Mouse (Mus musculus) adrenal gland, postnatal 14 days (tissue): ENCODE measurements around the gene Pex5l. TPM values are rescaled to one million over a fixed set of nuclear protein-coding genes. Genes with fewer than 3 reads are reported as not detected.

ENCODE experiments used
- DNase-seq: peaks from one replicate; pipeline ENCODE4 v3.0.0; 2021; ENCODE audit warnings: mixed read lengths
- total RNA-seq: library from RNA; stranded (reverse); gene quantifications from 2 replicates; pipeline ENCODE4 v1.2.3, GENCODE M21; 2021

The Pex5l gene
- total RNA-seq, 1 experiment from 2014 or later = 3.9 TPM

DNA sequence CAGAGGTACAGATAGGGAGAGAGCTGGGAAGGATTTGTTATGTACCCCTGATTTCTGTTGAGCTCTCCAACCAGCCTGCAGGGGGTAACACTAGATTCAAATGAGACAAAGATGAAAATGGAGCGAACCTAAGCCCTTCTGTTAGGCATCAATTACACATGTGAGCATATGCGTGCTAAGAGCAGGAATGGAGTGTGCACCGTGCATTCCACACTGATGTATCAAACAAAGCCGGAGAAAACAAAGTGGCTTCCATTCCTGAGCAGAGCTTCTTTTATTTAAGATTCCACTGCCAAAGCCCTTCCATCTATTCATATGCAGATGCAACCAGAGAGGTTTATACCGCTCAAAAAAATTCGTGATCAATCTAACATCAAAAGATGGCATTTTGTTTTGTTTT is 79.5 kb downstream of the Pex5l start:
- DNase-seq = no peak

DNA sequence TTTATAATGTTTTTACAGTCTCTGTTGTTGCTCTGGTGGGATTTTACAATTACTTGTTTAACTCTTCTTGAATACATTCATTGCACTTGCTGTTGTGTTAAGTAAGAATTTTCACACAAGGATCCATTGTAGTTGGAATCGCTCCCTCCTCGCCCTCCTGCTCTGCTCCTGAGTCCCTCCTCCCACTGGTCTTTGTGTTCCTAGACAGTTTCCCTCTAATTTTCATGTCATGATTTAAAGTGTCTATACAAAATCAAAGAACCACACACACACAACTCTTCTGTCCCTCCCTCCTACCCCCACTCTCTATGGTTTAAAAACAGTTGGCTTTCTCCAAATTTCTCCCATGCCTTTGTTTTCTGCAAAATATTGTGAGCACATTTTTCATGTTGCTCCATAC is 81.6 kb downstream of the Pex5l start:
- no peak for DNase-seq

DNA sequence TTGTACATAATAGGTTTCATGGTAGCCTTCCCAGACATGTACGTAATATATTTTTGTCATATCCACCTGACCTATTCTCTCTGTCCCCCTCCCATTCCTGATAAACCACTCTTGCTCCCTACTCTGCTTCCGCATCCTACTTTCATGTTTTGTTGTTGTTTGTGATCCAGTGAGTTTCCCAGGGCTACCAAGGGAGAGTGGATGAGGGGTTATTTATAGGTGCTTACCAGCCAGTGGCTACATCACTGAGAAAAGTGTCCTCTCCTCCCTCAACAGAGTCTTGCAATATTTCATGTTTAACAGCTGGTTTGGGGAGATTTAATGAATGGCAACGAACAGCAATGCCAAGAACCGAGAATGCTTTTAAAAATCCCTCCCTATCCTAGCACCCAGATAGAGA is 82.0 kb downstream of the Pex5l start:
- DNase-seq = no peak

DNA sequence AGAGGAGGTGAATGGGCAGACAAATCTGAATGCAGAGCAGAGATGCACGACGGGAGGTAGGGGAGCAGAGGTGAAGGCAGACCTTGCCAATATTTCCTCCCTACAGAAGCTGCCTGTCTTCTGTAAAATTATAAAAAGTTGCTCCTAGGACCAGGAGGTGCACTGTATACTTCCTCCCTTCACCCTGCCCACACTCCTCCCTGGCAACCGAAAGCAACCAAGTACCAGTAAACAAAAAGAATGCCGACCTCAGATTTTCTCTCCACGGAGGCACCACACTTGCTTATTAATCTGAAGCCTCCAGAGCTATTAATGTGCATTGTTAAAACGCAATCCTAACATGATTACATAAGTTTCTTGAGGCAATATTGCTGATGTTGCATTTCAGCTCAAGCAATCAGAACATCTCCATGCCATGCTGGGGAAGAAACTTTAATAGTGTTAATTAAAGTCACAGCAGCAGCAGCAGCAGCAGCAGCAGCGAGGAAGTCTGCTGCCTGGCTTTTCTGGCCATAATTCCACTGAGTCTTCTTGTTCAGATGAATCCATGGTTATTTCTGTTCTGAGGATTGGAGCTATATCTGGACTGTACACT is 82.6 kb downstream of the Pex5l start:
- no peak for DNase-seq

DNA sequence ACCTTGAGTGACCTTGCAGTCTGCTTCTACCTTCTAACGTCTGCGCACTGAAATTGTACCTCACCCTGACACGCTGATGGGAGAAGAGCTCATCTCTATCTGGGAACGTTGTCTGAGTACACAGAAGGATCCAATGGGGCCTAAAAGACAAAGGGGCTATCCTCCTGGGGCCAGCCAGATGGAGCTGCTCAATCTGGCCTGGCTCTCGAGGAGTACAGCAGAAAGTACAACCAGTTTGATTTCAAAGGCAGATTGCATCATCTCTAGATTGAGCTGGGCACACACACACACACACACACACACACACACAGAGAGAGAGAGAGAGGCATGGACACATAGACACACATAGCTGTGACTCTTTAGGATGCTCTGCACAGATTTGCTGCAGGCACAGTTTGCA is 94.7 kb downstream of the Pex5l start:
- DNase-seq = no peak

DNA sequence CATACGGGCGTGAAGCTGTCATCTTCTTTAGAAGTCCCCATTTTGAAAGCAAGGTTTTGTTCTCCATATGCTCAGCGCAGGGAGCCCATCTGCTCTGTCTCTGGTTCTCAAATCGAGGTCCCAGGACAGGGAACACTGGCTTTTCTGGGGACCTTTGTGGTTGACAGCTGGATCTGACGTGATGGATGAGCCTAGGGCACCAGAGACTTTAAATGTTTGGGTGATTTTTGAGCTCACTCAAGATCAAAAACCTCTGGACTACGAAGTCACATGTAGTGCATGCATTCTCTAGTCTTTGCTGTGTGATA is 98.3 kb downstream of the Pex5l start:
- DNase-seq = no peak

DNA sequence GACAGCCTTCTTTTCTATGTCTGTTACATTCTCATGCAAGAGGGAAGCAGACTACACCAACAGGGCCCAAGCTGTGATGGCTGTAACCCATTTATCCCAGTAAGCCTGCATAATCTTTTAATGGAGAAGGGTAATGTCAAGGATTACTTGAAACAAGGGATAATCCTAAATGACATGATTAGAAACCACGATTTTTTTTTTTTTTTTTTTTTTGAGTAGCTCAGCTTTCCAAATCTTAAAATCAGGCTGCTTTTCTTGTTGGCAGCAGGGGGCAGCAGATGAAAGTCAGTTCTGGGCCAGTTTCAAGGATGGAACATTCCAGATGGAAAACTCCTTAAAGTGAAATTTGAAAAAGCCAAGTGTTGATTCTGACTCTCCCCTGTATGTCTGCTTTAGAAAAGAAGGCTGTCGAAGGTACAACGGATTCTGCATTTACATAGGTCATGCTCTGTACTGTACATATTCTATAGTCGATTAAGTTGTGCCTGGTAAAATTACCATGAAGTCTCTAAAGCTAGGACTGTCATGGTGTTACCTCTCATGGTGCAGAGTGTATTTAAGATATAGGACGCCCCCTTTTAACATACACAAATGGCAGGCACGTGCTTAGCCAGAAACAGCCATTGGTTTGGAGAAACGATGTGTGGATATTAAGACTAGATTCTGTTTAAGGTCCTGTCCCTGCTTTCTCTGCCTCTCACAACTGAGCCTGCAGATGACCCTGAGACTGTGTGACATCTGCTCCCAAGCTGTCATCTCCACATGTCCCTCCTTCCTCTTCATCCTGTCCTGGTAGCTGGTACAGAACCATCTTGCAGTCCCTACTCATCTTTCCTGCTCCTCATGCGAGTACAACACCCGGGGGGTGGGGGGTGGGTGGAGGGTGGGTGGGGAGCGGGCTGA is 98.9 kb downstream of the Pex5l start:
- DNase-seq = peak; percentile 45

DNA sequence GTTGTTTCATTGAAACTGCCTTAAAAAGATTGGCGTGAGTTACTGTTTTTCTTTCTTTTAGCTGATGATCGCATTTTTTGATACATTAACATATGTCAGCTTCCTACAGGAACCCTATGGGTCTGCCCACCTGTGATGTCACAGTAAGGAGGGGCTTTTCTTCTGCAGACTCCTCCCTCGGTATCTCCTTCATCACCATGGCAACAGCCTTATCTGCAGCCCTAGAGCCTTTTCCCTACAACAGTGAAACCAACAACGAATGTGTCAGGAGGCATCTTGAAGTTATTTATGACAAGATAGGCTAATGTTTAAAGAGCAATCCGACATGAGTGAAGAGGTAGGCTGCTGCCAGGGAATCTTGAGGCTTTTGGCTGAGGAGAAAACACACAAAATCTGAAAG is 118.5 kb downstream of the Pex5l start:
- no peak for DNase-seq

DNA sequence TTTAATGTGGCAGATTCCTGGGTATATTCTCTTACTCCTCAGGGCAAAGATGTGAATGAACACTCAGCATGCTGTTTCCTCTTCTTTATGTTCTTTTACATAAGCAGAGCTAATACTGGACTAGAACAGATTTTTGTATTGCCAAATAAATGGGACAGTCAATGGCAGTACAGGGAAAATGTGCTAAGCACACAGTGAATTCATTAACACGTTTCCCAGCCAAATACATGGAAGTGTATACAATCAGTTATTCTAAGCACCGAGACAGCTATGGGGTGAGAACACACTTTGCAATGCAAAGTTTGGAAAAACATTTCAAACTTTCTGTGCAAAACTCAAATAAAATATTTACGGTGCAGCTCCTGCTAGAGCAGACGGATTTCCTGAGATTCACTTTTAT is 139.1 kb downstream of the Pex5l start:
- DNase-seq = no peak

DNA sequence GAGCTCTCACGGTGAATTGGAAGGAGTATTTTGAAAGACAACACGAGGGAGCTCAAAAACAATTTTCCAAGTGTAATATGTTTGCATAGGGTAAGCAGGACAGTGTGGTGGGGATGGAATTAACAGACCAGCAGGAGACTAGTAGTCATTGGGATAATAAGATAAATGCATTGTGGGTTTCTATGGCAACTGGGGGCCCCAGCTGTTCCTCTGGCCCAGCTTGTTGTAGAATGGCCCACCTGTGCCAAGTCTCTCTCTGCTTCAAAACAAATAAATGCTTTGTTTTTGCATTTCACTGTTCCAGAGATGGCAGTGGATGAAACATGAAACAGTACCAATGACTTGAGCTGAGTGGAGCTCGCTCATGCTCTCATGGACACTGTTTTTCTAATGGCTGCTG is 141.3 kb downstream of the Pex5l start:
- no peak for DNase-seq

DNA sequence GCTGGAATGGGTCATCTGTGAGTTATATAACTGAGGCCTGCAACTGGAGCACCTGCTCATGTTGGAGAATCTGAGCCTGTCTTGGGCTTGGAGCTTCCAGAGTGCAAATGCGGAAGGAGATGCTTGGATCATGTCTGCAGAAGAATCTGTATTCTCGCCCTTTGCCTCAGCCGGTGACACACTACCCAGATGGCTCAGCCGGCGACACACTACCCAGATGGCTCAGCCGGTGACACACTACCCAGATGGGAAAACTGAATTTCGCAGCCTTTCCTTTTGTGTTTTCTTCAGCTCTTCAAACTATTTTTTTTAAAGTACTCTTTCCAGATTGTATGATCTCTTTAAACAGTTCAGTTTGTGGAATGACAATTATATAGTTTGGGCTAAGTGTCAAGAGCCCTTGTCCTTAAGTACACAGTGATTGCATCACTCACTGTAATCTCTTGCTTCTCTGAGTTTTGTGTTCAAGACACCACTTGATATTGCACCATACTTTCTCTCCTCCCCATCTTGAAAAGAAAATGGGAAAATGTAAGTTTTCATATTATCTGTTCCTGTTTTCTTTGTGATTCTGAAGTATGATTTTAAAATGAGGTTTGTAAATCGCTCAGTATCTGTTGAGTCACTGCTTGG is 142.5 kb downstream of the Pex5l start:
- DNase-seq = no peak

DNA sequence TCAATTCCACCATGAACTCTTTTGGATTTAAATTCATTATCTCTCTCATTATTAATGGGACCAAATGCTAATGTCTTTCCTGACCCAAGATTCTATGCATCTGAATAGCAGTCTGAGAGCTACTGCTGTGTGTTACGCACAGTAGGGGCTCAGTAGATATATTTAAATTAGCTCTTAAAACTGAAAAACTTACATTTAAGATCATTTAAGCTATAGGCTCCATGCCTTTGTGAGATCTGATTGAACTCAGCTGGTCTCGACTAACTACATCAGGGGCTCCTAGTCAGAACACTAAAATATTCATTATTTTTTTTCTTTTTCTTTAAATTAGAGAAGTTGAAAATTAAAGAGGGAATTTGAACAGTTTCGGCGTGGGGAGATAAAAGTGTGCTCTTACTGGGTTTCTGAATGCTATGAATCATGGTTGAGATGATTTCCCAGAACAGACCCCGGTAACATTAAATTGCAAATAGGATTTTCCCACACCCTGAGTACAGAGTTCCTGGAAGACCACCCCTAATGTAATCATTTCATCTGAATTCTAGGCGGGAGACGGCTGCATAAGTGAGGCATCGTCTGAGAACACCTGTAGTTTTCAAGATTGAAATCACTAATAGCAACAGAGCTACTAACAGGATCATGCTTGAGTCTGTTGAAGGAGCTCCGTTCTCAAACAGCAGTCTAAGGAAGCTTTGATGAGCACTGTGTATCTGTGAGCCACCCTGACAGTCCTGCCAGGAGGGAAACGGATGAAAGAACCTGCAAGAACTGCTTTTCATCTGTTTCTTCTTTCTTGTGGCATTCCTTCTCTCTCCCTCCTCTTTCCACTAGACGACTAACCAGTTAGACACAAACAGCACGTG is 151.1 kb downstream of the Pex5l start:
- DNase-seq = no peak

DNA sequence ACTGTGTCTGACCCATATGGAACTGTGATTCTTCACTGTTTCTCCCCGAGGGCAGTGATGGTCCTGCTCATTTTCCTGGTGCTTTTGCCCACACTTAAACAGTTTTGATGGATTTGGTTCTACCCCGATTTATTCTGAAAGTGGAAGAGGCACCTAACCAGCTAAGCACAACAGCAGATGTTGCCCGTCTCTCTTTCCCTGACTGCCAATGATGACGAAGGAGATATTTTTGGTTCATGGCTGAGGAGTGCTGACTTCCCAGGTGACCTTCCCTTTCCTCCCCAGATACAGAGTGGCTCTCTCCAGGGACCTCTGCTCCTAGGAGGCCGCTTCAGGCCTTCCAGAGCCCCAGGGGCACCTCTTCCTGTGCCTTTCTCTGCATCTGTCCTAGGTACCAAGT is 155.2 kb downstream of the Pex5l start:
- DNase-seq = no peak

DNA sequence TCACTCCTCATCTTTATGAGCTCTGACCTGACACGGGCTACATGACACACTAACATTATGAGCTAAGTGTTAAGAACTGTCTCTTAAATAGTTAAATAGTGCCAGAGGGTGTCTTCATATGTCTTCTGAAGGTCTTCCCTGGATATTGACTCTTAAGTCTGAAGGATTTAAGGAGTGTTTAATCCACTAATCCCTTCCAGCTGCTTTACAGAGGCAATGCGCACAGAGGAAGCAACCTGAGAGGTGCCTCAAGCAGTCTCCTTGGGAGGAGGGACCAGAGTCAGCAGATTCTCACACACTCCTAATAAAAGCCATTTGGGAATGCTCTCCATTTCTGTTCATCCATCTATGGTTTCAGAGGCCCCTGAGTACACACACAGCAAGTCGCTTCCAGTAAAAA is 157.9 kb downstream of the Pex5l start:
- DNase-seq = no peak

DNA sequence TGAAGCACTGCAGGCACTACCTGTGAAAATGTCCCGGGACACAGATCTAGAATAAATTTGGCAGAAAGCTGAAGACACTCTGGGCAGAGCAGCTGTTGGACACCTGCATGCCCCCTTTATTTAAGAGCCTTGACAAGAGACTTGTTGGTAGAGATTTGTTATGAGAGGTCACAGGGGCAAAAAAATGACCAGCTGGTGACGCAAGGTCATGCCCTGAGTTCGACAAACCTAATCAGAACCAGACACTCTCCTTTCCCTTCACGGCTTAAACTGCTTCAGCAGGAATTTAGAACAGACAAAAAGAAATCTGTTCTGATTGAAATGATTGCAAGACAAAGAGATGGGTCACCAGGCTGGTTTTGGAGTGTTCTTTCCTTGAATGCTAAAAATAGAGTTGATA is 163.1 kb downstream of the Pex5l start:
- DNase-seq = no peak

DNA sequence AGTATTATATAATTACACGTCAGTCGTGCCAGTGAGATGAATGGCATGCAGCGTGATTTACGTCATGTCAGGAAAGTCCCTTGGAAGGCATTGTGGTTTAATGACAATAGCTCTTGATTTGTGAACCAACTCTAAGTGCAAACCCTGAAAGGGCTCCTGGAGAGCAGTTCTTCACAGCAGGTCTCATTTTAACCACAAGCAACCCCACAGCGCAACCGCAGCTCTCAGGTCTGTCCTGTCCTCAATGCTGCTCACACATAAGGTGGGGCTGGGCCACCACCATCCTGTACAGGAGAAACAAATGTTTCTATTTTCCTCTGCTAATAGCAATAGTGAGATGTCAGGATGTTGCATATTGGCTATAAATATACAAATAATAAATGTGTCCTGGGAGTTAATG is 163.8 kb downstream of the Pex5l start:
- no peak for DNase-seq

DNA sequence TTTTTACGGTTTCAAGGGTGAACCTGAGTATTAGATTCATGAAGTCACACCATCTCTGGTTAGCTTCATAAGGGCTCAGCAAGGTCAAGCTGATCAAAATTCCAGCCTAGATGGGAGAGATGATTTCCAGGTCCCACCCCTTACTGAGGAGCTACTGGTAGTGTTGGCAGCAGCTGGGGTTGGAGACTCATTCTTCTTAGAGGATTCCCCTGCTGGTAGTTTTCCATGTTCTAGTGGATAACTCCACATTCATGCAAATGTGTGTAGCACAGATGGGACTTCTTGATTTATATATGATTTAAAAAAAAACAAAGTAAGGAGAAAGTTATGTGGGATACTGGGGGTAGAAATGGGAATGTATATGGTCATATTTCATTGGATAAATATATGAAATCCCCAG is 172.8 kb downstream of the Pex5l start:
- DNase-seq = no peak

DNA sequence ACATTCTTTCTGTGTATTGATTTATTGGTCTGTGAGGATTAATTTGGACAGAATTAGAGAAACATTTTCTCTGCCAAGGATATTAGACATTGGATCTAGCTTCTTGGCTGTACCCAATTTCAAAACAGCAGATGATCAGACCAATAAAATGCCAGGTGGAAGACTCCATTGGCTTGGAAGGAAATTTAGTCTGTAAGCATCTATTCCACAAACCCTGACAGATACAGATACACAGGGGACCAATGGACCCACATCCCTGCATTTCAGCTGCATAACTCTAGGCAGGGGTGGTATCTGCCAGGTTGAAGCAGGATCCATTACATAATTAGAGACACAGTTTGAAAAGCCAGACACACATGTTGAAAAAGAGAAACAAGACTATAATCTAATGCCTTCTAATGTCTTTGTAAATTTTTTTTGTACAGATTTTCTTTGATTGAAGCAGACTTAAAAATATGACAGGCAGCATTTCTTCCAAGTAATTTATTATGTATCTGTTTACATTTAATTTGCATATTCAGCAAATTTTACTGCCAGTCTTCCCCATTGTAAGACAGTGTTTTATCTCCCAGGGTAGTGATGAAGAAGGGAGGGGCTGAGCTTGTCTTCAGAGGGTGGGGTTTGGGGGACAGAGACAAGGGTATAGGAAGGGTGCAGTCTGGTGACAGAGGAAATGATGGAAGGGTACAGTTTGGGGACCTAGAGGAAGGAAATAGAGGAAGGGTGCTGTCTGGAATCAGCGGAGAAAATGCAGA is 174.2 kb downstream of the Pex5l start:
- DNase-seq = no peak

DNA sequence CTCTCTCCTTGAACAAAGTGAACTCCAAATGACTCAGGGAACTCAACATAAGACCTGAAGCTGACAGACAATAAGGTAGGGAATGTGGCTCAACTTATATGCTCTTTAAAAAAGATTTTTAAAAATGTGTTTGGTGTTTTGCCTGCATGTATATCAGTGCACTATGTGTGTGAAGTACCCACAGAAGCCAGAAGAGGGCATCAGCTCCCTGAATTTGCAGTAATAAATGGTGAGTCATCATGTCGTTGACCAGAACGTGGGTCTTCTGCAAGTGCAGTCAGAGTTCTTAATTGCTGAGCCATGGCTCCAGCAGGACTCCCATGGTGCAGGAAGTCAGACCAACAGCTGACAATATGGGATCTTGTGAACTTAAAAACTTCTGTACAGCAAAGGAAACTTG is 177.5 kb downstream of the Pex5l start:
- peak; percentile 40 for DNase-seq

DNA sequence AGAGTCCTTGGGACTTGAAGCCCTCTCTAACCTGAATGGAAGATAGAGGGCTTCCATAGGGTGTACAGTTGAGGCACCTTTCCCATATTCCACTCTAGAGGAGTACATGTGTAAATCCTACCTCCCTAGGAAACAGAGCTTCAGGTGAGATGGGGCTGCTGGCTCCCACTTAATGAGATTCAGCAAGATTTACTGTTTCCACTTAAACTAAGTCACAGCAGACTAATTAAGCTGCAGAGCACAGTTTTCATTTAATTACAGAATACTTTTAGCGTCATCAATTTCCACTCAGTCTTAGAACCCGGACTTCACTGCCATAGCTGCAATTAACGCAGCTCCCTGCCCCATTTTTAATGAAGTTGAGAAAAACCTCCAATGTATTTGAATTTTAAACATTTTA is 181.6 kb downstream of the Pex5l start:
- no peak for DNase-seq

DNA sequence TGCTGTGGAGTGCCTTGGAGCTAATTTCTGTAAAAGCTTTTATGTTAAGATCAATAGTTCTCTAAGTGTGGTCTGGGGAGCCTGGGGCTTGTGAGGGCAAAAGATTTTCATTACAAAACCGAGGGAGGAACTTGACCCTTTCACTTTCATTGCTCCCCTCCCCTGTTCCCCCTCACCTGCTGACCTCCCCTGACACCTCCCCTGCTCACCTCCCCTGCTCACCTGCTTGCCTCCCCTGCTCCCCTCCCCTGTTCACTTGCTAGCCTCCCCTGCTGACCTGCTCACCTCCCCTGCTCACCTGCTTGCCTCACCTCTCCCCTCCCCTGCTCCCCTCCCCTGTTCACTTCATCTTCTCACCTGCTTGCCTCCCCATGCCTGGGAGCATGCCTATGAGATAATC is 191.7 kb downstream of the Pex5l start:
- DNase-seq = no peak

DNA sequence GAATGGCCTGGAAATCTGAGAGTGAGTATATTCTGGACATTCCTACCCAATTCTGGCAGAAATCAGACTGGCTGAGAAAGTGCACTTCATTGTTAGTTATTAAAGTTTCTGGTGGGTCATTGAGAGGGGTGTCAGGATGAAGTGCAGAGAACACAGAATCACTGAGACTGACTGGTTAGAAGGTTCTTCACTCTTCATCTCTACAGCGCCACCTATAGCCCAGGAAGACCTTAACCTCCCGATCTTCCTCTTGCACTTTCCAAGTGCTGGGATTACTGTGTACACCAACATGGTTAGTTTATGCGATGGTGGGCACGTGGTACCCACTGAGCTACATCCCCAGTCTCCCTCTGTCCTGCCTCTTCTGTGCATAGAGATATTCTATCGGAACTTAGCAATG is 195.6 kb downstream of the Pex5l start:
- no peak for DNase-seq
